Mouse (Mus musculus) heart, adult 2 months (tissue): ENCODE measurements around the gene Cdh26.

Source experiments
- CTCF ChIP-seq: fragments of 200-600 bp; IDR thresholded peaks from 2 replicates; pipeline ENCODE4 v1.8.1; 2022; ENCODE audit warnings: antibody characterized with exemption, mild to moderate bottlenecking, moderate library complexity
- POLR2A ChIP-seq: fragments of 200-500 bp; IDR thresholded peaks from 2 replicates; pipeline ENCODE4 v1.6.1; 2011; ENCODE audit warnings: mild to moderate bottlenecking, low read depth, low read length, control low read depth; ENCODE audit not compliant: insufficient read depth

DNA sequence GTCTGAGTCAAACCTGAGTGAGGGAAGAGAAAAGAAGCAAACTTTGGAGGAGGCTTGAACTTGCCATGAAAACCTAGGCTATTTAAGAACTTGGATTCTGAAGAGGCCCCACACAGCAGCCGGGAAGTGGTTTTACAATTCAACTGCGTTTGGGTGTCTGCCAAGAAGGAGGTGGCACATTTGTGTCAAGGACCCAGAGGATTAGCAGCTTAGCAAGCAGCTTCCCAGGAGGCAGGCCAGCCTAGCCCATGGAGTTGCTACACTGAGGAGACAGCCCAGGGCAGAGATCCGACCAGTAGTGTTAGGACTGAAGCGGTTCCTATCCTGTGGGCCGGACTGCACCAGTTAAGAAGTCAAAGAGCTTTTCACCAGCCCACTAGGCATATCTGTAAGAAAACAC, 68.1 kb downstream of the Cdh26 start:
- no peak for TF ChIP-seq CTCF
- TF ChIP-seq POLR2A: no peak
